Mouse (Mus musculus) kidney, postnatal 0 days (tissue): ENCODE measurements around the gene Atf5. TPM values are rescaled to one million over a fixed set of nuclear protein-coding genes. Genes with fewer than 3 reads are reported as not detected.

Experiments used
- ATAC-seq: fragments of 200-750 bp; cut with Nextera tagmentation; replicated peaks from 2 replicates; pipeline ENCODE4 v1.8.0; 2017; ENCODE audit warnings: low read depth, moderate number of reproducible peaks, moderate TSS enrichment, moderate library complexity; ENCODE audit not compliant: low FRiP score
- DNase-seq: peaks from one replicate; pipeline ENCODE4 v3.0.0-alpha.2; 2016; ENCODE audit warnings: low spot score
- H3K27ac ChIP-seq: fragments of 300-500 bp; sonication (generic); 2 replicates; pipeline ENCODE4 v1.5.1; 2014; ENCODE audit warnings: mild to moderate bottlenecking
- H3K27me3 ChIP-seq: fragments of 300-500 bp; sonication (generic); 2 replicates; pipeline ENCODE4 v1.6.1; 2014; ENCODE audit warnings: low read length, mixed read lengths; ENCODE audit not compliant: insufficient read depth
- H3K36me3 ChIP-seq: fragments of 300-500 bp; sonication (generic); 2 replicates; pipeline ENCODE4 v1.6.1; 2014; ENCODE audit warnings: low read length, mixed read lengths; ENCODE audit not compliant: insufficient read depth
- H3K4me1 ChIP-seq: fragments of 300-500 bp; sonication (generic); replicated peaks from 2 replicates; pipeline ENCODE4 v1.6.1; 2014; ENCODE audit warnings: antibody characterized with exemption, low read length, mixed read lengths; ENCODE audit not compliant: insufficient read depth
- H3K4me2 ChIP-seq: fragments of 300-500 bp; sonication (generic); 2 replicates; pipeline ENCODE4 v1.6.1; 2014; ENCODE audit warnings: mild to moderate bottlenecking, low read length, moderate library complexity, mixed read lengths
- H3K4me3 ChIP-seq: fragments of 300-500 bp; sonication (generic); replicated peaks from 2 replicates; pipeline ENCODE4 v1.5.1; 2014; ENCODE audit warnings: low read depth, low read length
- H3K9ac ChIP-seq: fragments of 300-500 bp; sonication (generic); 2 replicates; pipeline ENCODE4 v1.6.1; 2014; ENCODE audit warnings: low read depth, low read length
- H3K9me3 ChIP-seq: fragments of 300-500 bp; sonication (generic); replicated peaks from 2 replicates; pipeline ENCODE4 v1.6.1; 2016; ENCODE audit warnings: low read length, inconsistent platforms, mixed read lengths
- CTCF ChIP-seq: IDR thresholded peaks from 2 replicates; pipeline ENCODE4 v1.5.1; 2016; ENCODE audit warnings: antibody characterized with exemption, low read depth, mild to moderate bottlenecking, moderate library complexity
- WGBS: fragments of 180-500 bp; shearing (Covaris S2); extraction: QIAGEN DNeasy Blood & Tissue Kit; methylation state at CpG from one replicate; pipeline ENCODE4 v1.1.7; 2014; 5-methylcytosine and 5-hydroxymethylcytosine counted together
- polyA plus RNA-seq: library from polyadenylated mRNA; unstranded; fragments of >200 nt; fragmentation: Nextera tagmentation; extraction: Ambion mirVana; gene quantifications from 2 replicates; pipeline ENCODE4 v1.2.1, GENCODE M21; 2015

Atf5 gene
- polyA plus RNA-seq, result 4.2 and 5.3 TPM in 2 replicates

DNA sequence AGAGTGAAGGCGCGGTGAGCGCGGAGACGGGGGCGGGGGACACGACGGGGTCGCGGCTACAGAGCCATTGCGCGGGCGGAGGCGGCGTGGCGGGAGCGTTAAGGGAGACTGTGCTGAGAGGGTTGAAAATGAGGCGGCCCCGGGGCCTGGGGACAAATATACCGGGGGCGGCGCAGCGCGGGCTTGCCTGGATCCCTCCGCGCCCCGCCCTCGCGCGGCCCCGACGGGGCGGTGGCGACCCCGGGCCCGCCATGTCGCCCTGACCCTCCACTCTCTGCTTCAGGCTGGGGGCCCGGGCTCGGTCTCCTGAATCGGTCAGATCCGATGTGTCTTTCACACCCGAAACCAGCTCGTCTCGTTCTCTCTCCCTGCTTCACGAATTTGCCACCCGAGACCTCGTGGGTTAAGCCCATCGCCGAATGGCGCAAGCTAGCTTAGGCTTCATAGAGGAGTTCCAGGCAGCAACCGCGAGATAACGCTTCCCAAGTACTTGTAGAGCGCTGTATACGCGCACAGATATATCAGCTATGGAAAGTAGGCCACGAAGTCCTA, at the start of gene Atf5:
Atf5 (minus strand) TSS at position 189 of the 552 bp plus-strand sequence.
- DNase-seq (peak; percentile 73), ATAC-seq (peak; percentile 21)
- Histone ChIP-seq H3K27ac (peak within 1 kb of the TSS; percentile 98), H3K36me3 (no peaks in the 10 kb centered on the region), H3K27me3 (no peaks in the 10 kb centered on the region), H3K9ac (peak within 1 kb of the TSS; percentile 94), H3K4me1 (peaks cover 23% of the 10 kb centered on the region), H3K9me3 (no peaks in the 10 kb centered on the region), H3K4me3 (peak within 1 kb of the TSS; percentile 87), H3K4me2 (peak within 1 kb of the TSS; percentile 81)
- no peak for TF ChIP-seq CTCF
- WGBS, result under 1% methylated on average over 49 of the region's 57 CpGs

DNA sequence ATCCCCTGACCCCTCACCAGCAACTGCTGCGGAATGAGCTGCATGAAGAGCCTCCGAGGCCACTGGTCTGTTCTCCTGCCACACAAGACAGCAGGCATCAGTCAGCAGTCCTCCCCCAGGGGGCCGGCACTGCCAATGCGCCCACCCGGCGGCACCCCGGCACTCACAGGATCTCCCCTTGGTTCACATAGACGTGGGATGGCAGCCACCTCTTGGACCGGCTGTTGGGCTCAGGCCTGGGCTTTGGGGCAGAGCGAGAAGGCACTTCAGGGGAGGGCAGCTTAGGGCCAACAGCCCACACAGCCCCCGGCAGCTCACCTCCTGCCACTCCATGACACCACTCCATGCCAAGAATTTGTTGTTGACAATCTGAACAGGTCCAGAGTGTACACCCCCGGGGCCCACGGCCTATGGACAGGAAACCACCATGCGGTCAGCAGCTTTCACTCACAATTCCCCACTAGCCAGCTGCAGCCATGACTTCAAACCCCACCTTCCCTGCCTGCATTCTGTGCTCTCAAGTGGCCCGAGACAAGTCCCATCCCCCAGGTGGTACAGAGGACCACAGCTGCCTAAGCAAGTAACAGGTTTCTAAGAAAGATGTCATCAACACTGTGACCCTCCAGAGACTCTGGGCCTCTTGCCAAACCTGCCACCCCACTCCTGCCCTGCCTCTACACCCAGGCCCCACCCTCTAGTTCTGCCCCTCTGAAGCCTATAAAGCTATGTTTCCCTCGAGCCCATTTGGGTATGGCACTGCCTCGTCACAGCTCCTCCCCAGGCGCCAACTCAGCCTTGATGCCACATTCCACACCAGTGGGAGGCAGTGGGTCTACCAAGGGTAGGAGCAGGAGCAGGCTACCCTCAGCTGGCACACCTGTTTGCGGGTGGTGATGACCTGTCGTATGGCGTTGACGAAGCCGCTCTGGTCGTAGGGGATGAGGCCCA, 48.4 kb upstream of the Atf5 start:
- Histone ChIP-seq H3K4me1 (peaks cover 29% of the 10 kb centered on the region), H3K27ac (peak overlapping the region; percentile 100), H3K4me2 (no peak overlapping the region), H3K27me3 (no peaks in the 10 kb centered on the region), H3K9me3 (no peaks in the 10 kb centered on the region), H3K9ac (no peak overlapping the region), H3K4me3 (no peak overlapping the region), H3K36me3 (peaks cover 38% of the 10 kb centered on the region)
- ATAC-seq, result no peak
- no peak for TF ChIP-seq CTCF
- no peak for DNase-seq
- 74% methylated on average over 24 of the region's 24 CpGs for WGBS

DNA sequence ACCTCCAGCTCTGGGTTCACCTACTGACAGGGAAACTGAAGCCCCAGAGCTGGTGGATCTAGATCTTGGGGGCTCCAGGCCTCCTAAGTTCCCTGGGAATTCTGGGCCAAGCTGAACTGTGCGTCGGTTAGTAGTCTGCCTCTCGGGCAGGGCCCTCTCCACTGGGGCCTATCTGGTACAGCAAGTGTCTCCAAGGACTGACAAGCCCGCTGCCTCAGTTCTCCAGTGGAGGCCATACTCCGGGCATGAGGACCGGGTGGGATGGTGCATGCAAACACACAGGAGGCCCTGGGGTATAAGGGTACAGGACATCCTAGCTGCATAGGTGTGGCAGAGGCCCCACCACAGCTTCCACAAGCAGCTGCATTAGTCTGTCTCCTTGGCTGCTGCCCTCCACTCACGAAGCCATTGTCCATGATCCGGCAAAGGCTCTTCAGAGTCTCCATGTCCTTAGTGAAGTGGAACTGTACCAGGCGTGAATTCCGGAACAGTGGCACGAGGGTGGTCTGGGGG, 47.6 kb upstream of the Atf5 start:
- peaks cover 29% of the 10 kb centered on the region for H3K4me1 ChIP-seq
- 87% methylated on average over 11 of the region's 11 CpGs for WGBS
- DNase-seq, result no peak
- no peak overlapping the region for H3K27ac ChIP-seq
- no peaks in the 10 kb centered on the region for H3K9me3 ChIP-seq
- no peak overlapping the region for H3K4me2 ChIP-seq
- no peaks in the 10 kb centered on the region for H3K27me3 ChIP-seq
- H3K36me3 ChIP-seq, result peaks cover 38% of the 10 kb centered on the region
- no peak overlapping the region for H3K4me3 ChIP-seq
- TF ChIP-seq CTCF, result no peak
- no peak for ATAC-seq
- no peak overlapping the region for H3K9ac ChIP-seq

DNA sequence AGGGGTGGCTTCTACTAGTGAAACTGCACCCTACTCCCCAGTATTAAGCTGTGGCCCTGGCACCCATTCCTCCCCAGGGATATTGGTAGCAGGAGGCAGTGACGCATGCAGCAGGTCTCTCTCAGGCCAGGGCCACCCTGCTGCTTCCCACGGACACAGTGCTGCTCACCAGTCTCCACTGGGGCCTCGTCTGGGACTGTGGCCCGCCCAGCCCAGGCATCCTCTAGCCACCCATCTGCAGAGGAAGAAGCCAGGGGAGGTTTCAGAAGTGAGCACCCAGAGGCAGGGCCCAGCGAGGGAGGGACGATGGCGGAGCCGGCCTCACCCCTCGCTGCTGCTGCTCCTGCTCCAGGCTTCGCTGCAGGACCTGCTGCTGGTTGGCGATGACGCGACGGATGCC, 46.8 kb upstream of the Atf5 start:
- no peak for TF ChIP-seq CTCF
- WGBS, result 89% methylated on average over 14 of the region's 14 CpGs
- peaks cover 38% of the 10 kb centered on the region for H3K36me3 ChIP-seq
- peaks cover 29% of the 10 kb centered on the region for H3K4me1 ChIP-seq
- H3K27ac ChIP-seq, result no peak overlapping the region
- no peaks in the 10 kb centered on the region for H3K27me3 ChIP-seq
- H3K9me3 ChIP-seq, result no peaks in the 10 kb centered on the region
- ATAC-seq (no peak), DNase-seq (no peak)
- H3K9ac ChIP-seq, result no peak overlapping the region
- H3K4me2 ChIP-seq, result no peak overlapping the region
- no peak overlapping the region for H3K4me3 ChIP-seq

DNA sequence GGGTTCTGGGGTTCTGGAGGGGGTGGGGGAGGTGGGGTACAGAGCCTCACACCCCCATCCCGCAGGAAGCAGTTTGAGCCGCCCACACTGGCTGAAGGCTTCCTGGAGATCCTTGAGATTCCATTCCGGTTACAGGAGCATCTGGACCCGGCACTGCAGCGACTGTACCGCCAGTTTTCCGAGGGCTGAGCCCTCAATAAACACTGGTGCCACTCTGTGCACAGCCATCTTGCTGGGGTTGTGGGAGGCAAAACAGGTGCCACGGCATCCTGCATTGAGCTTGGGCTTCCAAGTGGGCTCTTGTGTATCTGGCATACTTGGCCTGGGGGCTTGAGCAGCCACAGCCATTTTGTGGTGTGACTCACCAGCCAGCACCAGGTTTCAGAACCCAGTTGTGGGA, 46.0 kb upstream of the Atf5 start:
- 74% methylated on average over 8 of the region's 8 CpGs for WGBS
- Histone ChIP-seq H3K9me3 (no peaks in the 10 kb centered on the region), H3K36me3 (peaks cover 38% of the 10 kb centered on the region), H3K27ac (no peak overlapping the region), H3K4me3 (no peak overlapping the region), H3K4me1 (peaks cover 28% of the 10 kb centered on the region), H3K9ac (no peak overlapping the region), H3K27me3 (no peaks in the 10 kb centered on the region), H3K4me2 (no peak overlapping the region)
- ATAC-seq, result no peak
- no peak for TF ChIP-seq CTCF
- DNase-seq, result no peak

DNA sequence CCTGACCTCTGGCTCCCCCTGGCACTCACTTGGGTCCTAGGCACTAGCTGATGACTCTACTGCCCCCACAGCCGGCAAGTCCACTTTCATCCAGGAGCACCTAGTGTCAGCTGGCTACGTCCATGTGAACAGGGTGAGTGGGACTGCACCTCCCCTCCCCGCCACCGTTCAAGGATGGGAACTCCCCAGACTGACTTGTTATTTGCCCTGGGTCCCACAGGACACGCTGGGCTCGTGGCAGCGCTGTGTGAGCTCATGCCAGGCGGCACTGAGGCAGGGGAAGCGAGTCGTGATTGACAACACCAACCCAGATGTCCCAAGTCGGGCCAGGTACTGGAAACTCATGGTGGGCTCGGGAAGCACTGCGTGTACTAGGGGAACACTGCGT, 45.0 kb upstream of the Atf5 start:
- no peak overlapping the region for H3K4me2 ChIP-seq
- ATAC-seq, result no peak
- no peaks in the 10 kb centered on the region for H3K9me3 ChIP-seq
- TF ChIP-seq CTCF, result no peak
- H3K4me1 ChIP-seq, result peaks cover 18% of the 10 kb centered on the region
- 76% methylated on average over 14 of the region's 14 CpGs for WGBS
- peak overlapping the region; percentile 56 for H3K27ac ChIP-seq
- no peak overlapping the region for H3K4me3 ChIP-seq
- DNase-seq, result no peak
- H3K9ac ChIP-seq, result no peak overlapping the region
- no peaks in the 10 kb centered on the region for H3K27me3 ChIP-seq
- H3K36me3 ChIP-seq, result peaks cover 38% of the 10 kb centered on the region
